Mouse (Mus musculus): ENCODE measurements around the gene Klhl29.

The Klhl29 gene

DNA sequence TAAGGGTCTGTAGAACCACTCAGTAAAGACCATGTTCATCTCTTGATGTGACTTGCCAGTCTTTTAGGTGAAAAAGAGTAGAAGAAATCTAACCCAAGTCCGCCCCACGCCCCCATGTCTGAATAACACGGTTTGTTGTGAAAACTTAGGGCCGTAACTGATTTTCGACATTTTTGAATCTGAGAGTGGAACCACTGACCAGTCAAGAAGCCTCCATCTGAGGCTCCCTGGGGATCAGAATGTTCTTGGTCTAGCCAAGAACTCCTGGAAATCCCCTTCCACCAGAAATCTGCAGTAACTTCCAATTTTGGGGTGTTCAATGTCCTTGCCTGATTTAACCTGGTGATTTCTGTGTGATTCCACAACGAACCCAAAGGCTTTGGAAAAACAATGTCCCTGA, 189.9 kb downstream of the Klhl29 start:
- DNase-seq (ENCODE audit: low spot score): no peak

DNA sequence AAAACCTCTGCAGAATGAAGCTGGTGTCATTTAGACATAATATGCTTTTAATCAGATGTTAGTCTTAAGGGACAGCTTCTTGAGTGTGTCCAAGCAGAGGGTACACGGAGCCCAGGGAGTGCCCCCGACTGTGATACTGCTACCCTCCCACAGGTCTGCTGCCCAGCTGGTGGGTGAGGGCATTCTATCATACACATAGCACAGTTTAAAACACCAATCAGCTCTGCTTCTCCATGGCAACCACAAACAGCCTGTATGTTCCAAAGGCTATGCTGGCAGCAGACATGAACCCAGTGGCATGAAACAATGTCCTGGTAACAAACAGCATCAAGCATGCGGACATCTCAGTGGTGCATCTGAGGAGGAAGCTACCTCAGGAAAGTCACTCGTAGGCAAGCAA, 192.9 kb downstream of the Klhl29 start:
- DNase-seq (ENCODE audit: low spot score): no peak

DNA sequence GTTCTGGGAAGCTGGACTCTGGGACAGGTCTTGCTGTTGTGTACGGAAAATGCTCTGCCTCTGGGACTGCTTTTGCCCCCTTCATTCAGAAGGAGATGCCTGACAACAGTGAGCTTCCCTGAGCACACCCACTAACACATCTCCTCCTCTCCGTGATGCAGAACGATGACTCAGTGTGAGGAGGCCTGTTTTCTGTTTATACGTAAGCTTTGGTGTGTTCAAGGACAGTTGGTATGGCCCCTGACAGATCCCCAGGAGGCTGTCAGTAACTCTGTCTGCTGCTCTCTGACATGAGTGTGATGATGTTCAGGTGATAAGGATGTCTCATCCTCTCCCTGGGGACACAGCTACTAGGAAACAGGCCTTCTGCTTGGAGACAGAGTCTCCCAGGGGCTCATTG, 193.3 kb downstream of the Klhl29 start:
- DNase-seq (ENCODE audit: low spot score): no peak

- DNase-seq (ENCODE audit: low spot score): no peak
Observed at GRCm38 (mm10) chr12:5176716-5177341, 198.7 kb downstream of the Klhl29 start.

GRCm38 (mm10) chr12:5166141-5166540, 209.3 kb downstream of the Klhl29 start:
- no peak for DNase-seq (ENCODE audit: low spot score)

- no peak for DNase-seq (ENCODE audit: low spot score)
Observed at GRCm38 (mm10) chr12:5165411-5165810, 210.1 kb downstream of the Klhl29 start.

DNA sequence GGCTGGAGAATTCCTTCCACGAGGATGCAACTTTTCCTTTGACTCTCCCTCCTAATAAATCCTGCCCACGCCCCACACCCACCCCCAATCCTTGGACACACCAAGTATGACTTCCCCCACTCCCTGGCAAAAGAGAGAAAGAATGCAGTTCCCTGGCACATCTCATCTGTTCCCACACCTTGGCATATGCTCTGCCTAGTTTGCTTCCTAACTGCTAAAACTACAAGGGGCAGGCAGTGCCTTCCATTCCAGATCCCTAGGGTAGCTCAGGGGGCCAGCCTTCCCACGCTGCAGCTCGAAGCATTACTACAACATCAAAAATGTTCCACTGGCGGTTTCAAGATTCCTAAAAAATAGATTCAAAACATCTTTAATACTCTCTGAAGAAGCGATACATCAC, 212.8 kb downstream of the Klhl29 start:
- DNase-seq (ENCODE audit: low spot score): no peak

DNA sequence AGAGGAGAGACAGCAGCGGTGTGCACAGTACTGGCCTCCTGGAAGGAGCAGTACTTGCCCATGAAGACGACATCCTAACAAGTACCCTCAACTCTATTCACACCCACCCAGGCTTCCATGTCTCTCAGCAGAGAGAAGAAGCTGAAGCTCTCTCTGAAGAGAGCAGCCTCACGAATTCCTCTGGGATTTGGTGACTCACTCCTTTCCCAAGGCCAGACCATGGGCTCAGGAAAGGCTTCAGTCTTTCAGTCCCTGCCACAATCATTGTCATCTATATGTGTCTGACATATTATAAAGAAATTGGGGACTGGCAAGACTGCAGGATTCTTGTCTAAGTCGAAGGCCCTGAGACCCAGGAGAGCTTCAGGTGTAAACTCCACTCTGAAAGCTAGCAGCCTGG, 213.9 kb downstream of the Klhl29 start:
- no peak for DNase-seq (ENCODE audit: low spot score)

- no peak for DNase-seq (ENCODE audit: low spot score)
Observed at GRCm38 (mm10) chr12:5157931-5158481, 217.5 kb downstream of the Klhl29 start.

GRCm38 (mm10) chr12:5157021-5157681, 218.3 kb downstream of the Klhl29 start:
- DNase-seq (ENCODE audit: low spot score): no peak

DNA sequence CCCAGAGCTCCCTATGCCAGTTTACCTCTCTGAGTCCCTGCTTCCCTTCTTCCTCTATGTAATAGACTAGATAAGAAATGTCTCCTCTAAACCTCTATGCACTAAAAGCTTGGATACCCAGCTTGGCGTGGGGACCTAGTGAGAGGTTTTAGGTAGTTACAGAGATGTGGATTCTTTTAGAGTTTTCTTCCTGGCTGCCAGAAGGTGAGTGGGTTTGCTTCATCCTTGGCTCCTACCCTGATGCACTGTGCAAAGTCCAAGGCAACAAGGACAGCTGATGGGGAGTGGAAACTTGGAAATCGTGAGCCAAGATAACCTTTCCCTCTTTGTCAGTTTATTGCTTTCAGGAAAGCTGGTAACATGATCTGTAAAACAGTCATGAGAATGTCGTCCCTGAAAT, 220.3 kb downstream of the Klhl29 start:
- no peak for DNase-seq (ENCODE audit: low spot score)

GRCm38 (mm10) chr12:5151859-5152258, 223.6 kb downstream of the Klhl29 start:
- DNase-seq (ENCODE audit: low spot score): no peak

- DNase-seq (ENCODE audit: low spot score): no peak
Observed at GRCm38 (mm10) chr12:5147346-5148035, 228.0 kb downstream of the Klhl29 start.

DNA sequence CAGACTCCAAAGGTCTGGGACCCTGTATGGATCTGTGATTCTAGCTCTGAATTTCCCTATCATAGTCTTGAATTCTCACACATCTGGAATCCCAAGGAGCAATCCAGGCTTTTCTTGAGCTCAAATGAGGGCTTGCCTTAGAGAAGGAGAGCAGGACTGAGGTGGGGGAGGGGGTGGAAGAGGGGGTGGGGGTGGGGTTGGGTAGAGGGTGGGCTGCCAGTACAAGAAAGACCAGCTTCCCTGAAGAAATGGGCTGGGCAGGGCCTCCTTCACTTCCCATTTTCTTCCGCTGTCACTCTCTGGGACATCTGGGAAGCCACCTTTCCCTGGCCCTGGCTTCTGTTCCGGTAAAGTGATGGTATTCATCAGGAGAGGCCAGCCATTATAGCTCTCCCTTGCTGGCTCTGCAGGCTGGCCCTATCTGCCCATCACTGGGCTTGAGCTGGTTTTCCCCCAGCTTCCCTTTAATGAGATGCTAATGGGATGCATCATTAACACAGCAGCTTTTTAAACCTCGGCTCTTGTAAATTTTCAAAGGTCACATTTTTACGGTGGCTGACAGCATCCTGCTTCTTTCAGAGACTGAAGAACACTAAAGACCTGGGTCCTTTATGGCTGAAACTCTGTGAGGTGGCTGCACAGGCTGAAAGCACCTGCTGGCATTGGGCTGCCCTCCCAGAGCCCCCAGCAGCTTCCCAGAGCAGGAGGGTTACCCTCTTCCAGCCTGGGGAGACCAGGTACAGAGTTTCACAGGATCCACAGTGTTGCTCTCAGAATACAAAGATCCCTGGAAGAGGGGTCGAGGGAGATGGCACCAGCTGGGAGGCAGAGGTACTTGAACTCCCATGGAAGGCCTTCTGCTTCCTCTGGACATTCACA, 231.3 kb downstream of the Klhl29 start:
- no peak for DNase-seq (ENCODE audit: low spot score)

GRCm38 (mm10) chr12:5143224-5143623, 232.3 kb downstream of the Klhl29 start:
- no peak for DNase-seq (ENCODE audit: low spot score)

- DNase-seq (ENCODE audit: low spot score): peak; percentile 83
Observed at GRCm38 (mm10) chr12:5142776-5143175, 232.7 kb downstream of the Klhl29 start.

GRCm38 (mm10) chr12:5141040-5141439, 234.4 kb downstream of the Klhl29 start:
- no peak for DNase-seq (ENCODE audit: low spot score)

DNA sequence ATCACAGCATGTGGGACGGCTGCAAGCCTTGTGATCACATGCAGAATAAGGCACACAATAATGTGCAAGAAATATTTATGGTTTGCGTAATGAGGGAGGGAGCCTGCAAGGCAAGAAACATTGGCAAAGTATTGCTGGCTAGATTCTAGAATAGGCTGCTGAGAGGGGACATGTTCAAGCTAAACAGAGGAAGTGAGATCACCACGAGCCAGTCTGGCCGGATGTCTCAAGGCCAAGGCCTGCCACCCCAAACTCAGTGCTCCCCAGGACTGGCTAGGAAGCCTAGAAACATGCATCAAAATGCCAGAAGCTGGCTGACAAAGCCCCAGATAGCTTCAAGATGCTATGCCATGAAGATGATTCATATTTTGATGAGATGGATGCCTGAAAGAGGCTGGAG, 236.2 kb downstream of the Klhl29 start:
- no peak for DNase-seq (ENCODE audit: low spot score)

DNA sequence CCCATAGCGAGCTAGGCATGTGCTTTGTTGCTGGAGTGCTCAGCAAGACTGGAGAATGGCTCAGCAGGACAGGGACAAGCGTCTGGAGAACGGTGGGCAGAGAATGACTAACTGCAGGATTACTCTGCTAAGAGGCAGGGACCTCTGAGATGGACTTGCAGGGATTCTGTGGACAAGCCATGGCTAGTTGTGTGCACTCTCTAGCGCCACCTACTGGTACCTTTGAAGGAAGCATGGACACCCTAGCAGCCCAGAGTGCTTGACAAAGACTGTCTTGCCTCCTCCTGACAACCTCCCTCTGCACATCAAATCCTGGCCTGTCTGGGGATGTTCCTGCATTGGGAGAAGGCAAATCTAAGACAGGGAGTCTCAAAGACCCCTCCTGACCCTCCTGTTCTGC, 239.2 kb downstream of the Klhl29 start:
- peak; percentile 21 for DNase-seq (ENCODE audit: low spot score)

DNA sequence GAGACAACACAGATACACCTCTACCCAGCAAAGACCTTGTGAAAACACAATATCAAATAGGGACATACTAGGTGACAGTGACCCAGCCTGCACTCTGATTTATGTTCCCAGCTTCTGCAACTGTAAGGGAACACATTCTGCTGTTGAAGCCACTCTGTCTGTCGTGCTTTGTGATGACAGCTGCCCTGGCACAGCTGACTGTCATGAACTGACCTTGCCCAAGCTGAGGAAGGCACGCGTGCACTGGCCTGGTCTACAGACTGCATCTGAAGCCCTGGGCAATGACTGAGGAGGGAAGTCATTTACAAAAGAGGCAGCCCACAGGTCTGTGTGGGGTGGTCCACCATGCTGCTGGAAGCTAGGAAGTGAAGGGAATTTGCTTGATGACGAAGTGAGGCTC, 246.3 kb downstream of the Klhl29 start:
- DNase-seq (ENCODE audit: low spot score): no peak

- DNase-seq (ENCODE audit: low spot score): no peak
Observed at GRCm38 (mm10) chr12:5125907-5126306, 249.6 kb downstream of the Klhl29 start.

- DNase-seq (ENCODE audit: low spot score): no peak
Observed at GRCm38 (mm10) chr12:5122972-5123371, 252.5 kb downstream of the Klhl29 start.

Data from ovary, postnatal 14 days (tissue).